Mouse (Mus musculus): Measurements from ENCODE around the gene Hnrnpab. TPM values are rescaled to one million over a fixed set of nuclear protein-coding genes. Genes with fewer than 3 reads are reported as not detected.

Hnrnpab gene
- polyA plus RNA-seq, 1 experiment from 2014 or later = 703 TPM

DNA sequence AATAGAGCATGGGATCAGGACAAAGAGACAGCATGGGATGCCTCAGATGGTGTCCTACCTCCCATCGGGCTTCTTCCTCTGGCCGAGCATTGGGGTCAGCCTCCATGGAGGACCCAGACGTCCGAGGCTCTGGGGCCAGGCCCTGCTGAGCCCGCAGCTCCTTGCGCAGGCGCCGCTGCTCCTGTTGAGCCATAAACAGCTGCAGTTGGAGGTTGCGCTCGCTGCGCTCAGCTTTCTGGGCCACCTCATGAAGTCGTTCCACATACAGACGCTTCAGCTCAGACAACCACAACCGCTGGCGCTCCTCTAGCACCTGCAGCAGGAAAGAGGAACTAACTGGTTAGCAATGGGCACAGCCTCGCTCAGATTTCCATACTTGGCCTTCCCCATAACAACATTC is 37.6 kb upstream of the Hnrnpab start:
- no peak overlapping the region for H3K9ac ChIP-seq
- no peak for ATAC-seq (ENCODE audit: insufficient read depth)
- peak overlapping the region; percentile 1; the same call in 1 of the 2 replicates for H3K4me2 ChIP-seq

DNA sequence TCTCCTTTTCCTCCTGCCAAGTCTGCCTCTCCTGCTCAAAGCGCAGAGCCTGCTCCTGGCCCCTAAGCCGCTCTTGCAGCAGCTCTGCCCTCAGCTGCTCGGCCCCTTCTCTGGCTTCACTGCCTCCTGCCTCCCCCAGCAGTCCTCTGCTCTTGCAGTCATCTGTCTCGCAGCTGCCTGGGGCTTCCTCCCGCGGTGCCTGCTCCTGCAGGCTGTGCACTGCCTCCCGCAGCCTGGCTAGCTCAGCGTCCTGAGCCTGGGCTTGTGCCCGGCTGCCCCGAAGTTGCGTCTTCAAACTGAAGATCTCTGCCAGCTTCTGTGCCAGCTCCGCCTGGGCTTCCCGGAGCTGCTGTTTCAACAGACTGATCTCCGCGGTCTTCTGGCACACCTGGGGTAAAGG is 37.1 kb upstream of the Hnrnpab start:
- H3K9me3 ChIP-seq (ENCODE audit: low read depth, low read length) = no peaks in the 10 kb centered on the region
- 47% methylated on average over 15 of the region's 15 CpGs for WGBS
- peaks cover 3% of the 10 kb centered on the region; the same call in 1 of the 2 replicates for H3K4me1 ChIP-seq (ENCODE audit: insufficient read depth)
- peak overlapping the region; percentile 1; the same call in 1 of the 2 replicates for H3K4me2 ChIP-seq
- ATAC-seq (ENCODE audit: insufficient read depth) = no peak
- no peak for TF ChIP-seq CTCF (IDR thresholded peaks at IDR 0.05; ENCODE audit: low read depth)
- H3K4me3 ChIP-seq (ENCODE audit: low read depth, low read length) = no peak overlapping the region
- H3K9ac ChIP-seq = no peak overlapping the region; the same call in 1 of the 2 replicates
- H3K27me3 ChIP-seq (ENCODE audit: insufficient read depth, low read length) = no peaks in the 10 kb centered on the region; the same call in 1 of the 2 replicates
- no peak for DNase-seq
- peak overlapping the region; percentile 18; the same call in 1 of the 2 replicates for H3K27ac ChIP-seq (ENCODE audit: low read depth)
- peaks cover 33% of the 10 kb centered on the region for H3K36me3 ChIP-seq (ENCODE audit: insufficient read depth)

More for the DNA sequence above, 37.6 kb upstream of the Hnrnpab start:
- no peak overlapping the region for H3K27ac ChIP-seq (ENCODE audit: low read depth)
- no peaks in the 10 kb centered on the region for H3K9me3 ChIP-seq (ENCODE audit: low read depth, low read length)
- WGBS = 75% methylated on average over 16 of the region's 16 CpGs
- DNase-seq = no peak
- H3K27me3 ChIP-seq (ENCODE audit: insufficient read depth, low read length) = no peaks in the 10 kb centered on the region; the same call in 1 of the 2 replicates
- peaks cover 8% of the 10 kb centered on the region; the same call in 1 of the 2 replicates for H3K4me1 ChIP-seq (ENCODE audit: insufficient read depth)
- H3K4me3 ChIP-seq (ENCODE audit: low read depth, low read length) = no peak overlapping the region
- TF ChIP-seq CTCF (IDR thresholded peaks at IDR 0.05; ENCODE audit: low read depth) = no peak
- peaks cover 33% of the 10 kb centered on the region for H3K36me3 ChIP-seq (ENCODE audit: insufficient read depth)

DNA sequence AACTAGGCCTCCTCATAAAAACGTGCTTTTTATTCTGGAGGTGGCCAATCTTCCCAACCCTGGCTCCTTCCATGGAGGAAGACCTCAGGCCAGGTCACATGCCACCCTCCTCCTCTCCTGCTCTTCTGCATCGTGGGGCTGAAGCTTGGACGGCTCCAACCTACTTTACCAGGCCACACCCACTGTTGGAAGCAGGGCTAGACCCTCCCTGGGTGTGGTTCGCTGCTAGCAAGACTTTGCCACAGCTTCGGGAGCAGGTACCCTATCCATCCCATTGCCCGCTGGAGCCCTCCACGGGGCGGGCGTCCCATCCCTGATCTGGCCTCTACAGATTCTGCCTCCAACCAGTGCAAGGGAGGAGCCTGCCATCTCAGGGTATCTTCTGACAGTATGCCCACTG is 36.6 kb upstream of the Hnrnpab start:
- no peaks in the 10 kb centered on the region; the same call in 1 of the 2 replicates for H3K27me3 ChIP-seq (ENCODE audit: insufficient read depth, low read length)
- no peak for TF ChIP-seq CTCF (IDR thresholded peaks at IDR 0.05; ENCODE audit: low read depth)
- H3K27ac ChIP-seq (ENCODE audit: low read depth) = no peak overlapping the region
- DNase-seq (no peak), ATAC-seq (ENCODE audit: insufficient read depth) (no peak)
- H3K4me2 ChIP-seq = no peak overlapping the region
- WGBS = 68% methylated on average over 9 of the region's 9 CpGs
- no peak overlapping the region for H3K4me3 ChIP-seq (ENCODE audit: low read depth, low read length)
- H3K9me3 ChIP-seq (ENCODE audit: low read depth, low read length) = no peaks in the 10 kb centered on the region
- H3K36me3 ChIP-seq (ENCODE audit: insufficient read depth) = peaks cover 33% of the 10 kb centered on the region
- H3K9ac ChIP-seq = no peak overlapping the region
- no peaks in the 10 kb centered on the region for H3K4me1 ChIP-seq (ENCODE audit: insufficient read depth)

DNA sequence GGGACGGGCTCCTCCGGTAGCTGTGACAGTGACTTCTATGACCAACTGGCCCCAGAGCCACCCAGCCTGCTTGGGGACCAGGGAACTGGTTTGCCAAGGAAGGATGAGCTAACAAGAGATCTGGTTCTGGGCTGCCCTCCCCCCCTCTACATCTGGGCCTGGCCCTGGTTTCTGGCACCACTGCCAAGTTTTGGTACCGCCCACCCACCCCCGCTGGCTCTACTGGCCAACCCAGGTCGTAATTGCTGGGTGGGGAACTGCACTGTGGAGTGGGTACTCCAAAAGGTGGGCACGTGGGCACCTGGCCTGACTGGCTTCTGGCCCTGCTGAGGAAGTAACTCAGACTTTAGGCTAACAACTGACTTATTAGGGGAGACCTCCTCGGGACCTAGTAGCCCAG is 34.1 kb upstream of the Hnrnpab start:
- WGBS = 66% methylated on average over 7 of the region's 7 CpGs
- Histone ChIP-seq H3K36me3 (ENCODE audit: insufficient read depth) (peaks cover 30% of the 10 kb centered on the region), H3K4me1 (ENCODE audit: insufficient read depth) (no peaks in the 10 kb centered on the region), H3K4me3 (ENCODE audit: low read depth, low read length) (no peak overlapping the region), H3K27me3 (ENCODE audit: insufficient read depth, low read length) (no peaks in the 10 kb centered on the region; the same call in 1 of the 2 replicates), H3K27ac (ENCODE audit: low read depth) (no peak overlapping the region), H3K9ac (no peak overlapping the region), H3K4me2 (no peak overlapping the region), H3K9me3 (ENCODE audit: low read depth, low read length) (no peaks in the 10 kb centered on the region)
- TF ChIP-seq CTCF (IDR thresholded peaks at IDR 0.05; ENCODE audit: low read depth) = no peak
- DNase-seq (no peak), ATAC-seq (ENCODE audit: insufficient read depth) (no peak)

DNA sequence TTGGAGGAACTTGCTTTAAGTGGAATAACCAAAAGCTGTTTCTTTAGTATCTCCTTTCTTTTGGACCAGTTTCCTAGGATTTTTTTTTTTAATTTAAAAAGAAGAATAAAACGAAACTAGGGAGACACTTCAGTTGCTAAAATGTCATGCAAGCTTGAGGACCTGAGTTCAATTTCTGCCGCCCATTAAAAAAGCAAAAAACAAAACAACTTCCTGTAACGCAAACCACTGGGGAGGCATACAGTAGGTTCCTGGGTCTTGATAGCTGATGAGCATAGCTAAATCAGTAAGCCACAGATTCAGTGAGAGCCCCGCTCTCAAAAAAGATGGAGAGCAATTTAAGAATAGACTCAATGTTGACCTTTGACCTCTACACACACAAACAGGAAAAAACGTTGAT is 31.9 kb upstream of the Hnrnpab start:
- TF ChIP-seq CTCF (IDR thresholded peaks at IDR 0.05; ENCODE audit: low read depth) = no peak
- 69% methylated on average over 5 of the region's 5 CpGs for WGBS
- H3K27ac ChIP-seq (ENCODE audit: low read depth) = peak overlapping the region; percentile 13; the same call in 1 of the 2 replicates
- ATAC-seq (ENCODE audit: insufficient read depth) (no peak), DNase-seq (no peak)
- no peaks in the 10 kb centered on the region for H3K4me1 ChIP-seq (ENCODE audit: insufficient read depth)
- H3K9me3 ChIP-seq (ENCODE audit: low read depth, low read length) = no peaks in the 10 kb centered on the region
- H3K27me3 ChIP-seq (ENCODE audit: insufficient read depth, low read length) = no peaks in the 10 kb centered on the region
- no peak overlapping the region for H3K4me3 ChIP-seq (ENCODE audit: low read depth, low read length)
- H3K9ac ChIP-seq = no peak overlapping the region
- no peak overlapping the region for H3K4me2 ChIP-seq
- peaks cover 11% of the 10 kb centered on the region; the same call in 1 of the 2 replicates for H3K36me3 ChIP-seq (ENCODE audit: insufficient read depth)

DNA sequence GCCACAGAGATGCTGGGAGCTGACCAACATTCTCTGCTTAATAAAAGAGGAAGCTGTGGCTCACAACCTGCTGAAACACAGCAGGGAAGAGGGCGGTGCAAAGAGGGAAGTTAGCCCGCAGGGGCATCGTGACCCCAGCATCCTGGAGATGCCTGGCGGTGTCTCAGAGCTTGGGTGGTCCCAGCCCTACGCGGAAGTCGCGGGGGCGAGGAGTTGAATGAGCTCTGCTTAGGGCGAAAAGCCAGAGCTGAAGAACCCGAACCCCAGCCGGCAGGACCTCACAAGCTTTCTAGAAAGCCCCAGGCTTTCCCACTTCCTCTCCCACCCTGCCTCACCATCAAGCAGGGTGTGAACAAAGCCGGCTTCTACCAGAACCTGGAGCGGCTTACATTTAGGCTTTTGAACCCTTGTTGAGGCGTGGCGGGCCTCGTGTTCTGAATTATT is 31.3 kb upstream of the Hnrnpab start:
- no peak for TF ChIP-seq CTCF (IDR thresholded peaks at IDR 0.05; ENCODE audit: low read depth)
- H3K4me3 ChIP-seq (ENCODE audit: low read depth, low read length) = no peak overlapping the region
- H3K4me1 ChIP-seq (ENCODE audit: insufficient read depth) = no peaks in the 10 kb centered on the region
- peak overlapping the region; percentile 36 for H3K4me2 ChIP-seq
- 4% methylated on average over 17 of the region's 17 CpGs for WGBS
- peak overlapping the region; percentile 13 for H3K27ac ChIP-seq (ENCODE audit: low read depth)
- H3K27me3 ChIP-seq (ENCODE audit: insufficient read depth, low read length) = no peaks in the 10 kb centered on the region
- no peak overlapping the region for H3K9ac ChIP-seq
- peak; percentile 76 for DNase-seq
- H3K9me3 ChIP-seq (ENCODE audit: low read depth, low read length) = no peaks in the 10 kb centered on the region
- H3K36me3 ChIP-seq (ENCODE audit: insufficient read depth) = peaks cover 6% of the 10 kb centered on the region; the same call in 1 of the 2 replicates
- peak; percentile 25; the same call in 1 of the 2 replicates for ATAC-seq (ENCODE audit: insufficient read depth)

DNA sequence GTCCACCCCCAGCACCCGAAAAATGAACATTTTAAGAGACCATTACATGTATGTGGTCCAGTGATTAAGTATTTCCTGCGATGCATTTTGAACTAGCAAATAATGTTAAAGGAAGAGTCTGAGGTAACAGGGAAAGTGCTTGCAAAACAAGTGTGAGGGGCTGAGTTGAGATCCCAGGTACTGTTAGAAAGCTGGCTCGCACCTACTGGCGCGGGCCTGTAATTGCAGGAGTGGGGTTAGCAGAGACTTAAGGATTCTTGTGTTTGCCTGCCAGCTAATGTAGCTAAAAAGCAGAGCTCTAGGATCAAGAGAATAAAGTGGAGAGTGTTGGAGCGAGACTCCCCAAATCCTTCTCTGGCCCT is 29.7 kb upstream of the Hnrnpab start:
- no peaks in the 10 kb centered on the region for H3K36me3 ChIP-seq (ENCODE audit: insufficient read depth)
- peak overlapping the region; percentile 64 for H3K9ac ChIP-seq
- peak; percentile 77 for TF ChIP-seq CTCF (IDR thresholded peaks at IDR 0.05; ENCODE audit: low read depth)
- H3K27me3 ChIP-seq (ENCODE audit: insufficient read depth, low read length) = no peaks in the 10 kb centered on the region
- H3K4me3 ChIP-seq (ENCODE audit: low read depth, low read length) = peak overlapping the region; percentile 63
- WGBS = 2% methylated on average over 6 of the region's 6 CpGs
- H3K9me3 ChIP-seq (ENCODE audit: low read depth, low read length) = no peaks in the 10 kb centered on the region
- peak overlapping the region; percentile 83 for H3K4me2 ChIP-seq
- no peaks in the 10 kb centered on the region for H3K4me1 ChIP-seq (ENCODE audit: insufficient read depth)
- peak overlapping the region; percentile 86 for H3K27ac ChIP-seq (ENCODE audit: low read depth)
- ATAC-seq (ENCODE audit: insufficient read depth) (0 out of 2 replicates have a peak, but pooled peaks have one; percentile 32), DNase-seq (peak; percentile 88)

Data from lung, embryonic 14.5 days (tissue).